Mouse (Mus musculus) heart, postnatal 0 days (tissue): ENCODE measurements around the gene Hist1h1t. TPM values are rescaled to one million over a fixed set of nuclear protein-coding genes. Genes with fewer than 3 reads are reported as not detected.

Experiments
- ATAC-seq: fragments of 200-750 bp; cut with Nextera tagmentation; 2 replicates; pipeline ENCODE4 v1.8.0; 2017; ENCODE audit warnings: low read depth, moderate number of reproducible peaks, moderate library complexity; ENCODE audit not compliant: insufficient read depth
- DNase-seq: peaks from one replicate; pipeline ENCODE4 v3.0.0-alpha.2; 2016; ENCODE audit warnings: low spot score
- H3K27ac ChIP-seq: fragments of 300-500 bp; sonication (generic); 2 replicates; pipeline ENCODE4 v1.5.1; 2014; ENCODE audit warnings: low read depth, mild to moderate bottlenecking
- H3K27me3 ChIP-seq: fragments of 300-500 bp; sonication (generic); 2 replicates; pipeline ENCODE4 v1.6.1; 2014; ENCODE audit warnings: low read length, mixed read lengths; ENCODE audit not compliant: control insufficient read depth, insufficient read depth
- H3K36me3 ChIP-seq: fragments of 300-500 bp; sonication (generic); replicated peaks from 2 replicates; pipeline ENCODE4 v1.6.1; 2014; ENCODE audit warnings: low read length, mixed read lengths; ENCODE audit not compliant: control insufficient read depth, insufficient read depth
- H3K4me1 ChIP-seq: fragments of 300-500 bp; sonication (generic); 2 replicates; pipeline ENCODE4 v1.6.1; 2014; ENCODE audit warnings: antibody characterized with exemption; ENCODE audit not compliant: control insufficient read depth, insufficient read depth
- H3K4me2 ChIP-seq: fragments of 300-500 bp; sonication (generic); 2 replicates; pipeline ENCODE4 v1.6.1; 2014; ENCODE audit warnings: low read depth, mild to moderate bottlenecking, low read length, moderate library complexity
- H3K4me3 ChIP-seq: fragments of 300-500 bp; sonication (generic); 2 replicates; pipeline ENCODE4 v1.5.1; 2014; ENCODE audit warnings: low read depth, low read length
- H3K9ac ChIP-seq: fragments of 300-500 bp; sonication (generic); replicated peaks from 2 replicates; pipeline ENCODE4 v1.6.1; 2014; ENCODE audit warnings: low read depth, low read length, mixed read lengths
- H3K9me3 ChIP-seq: fragments of 300-500 bp; sonication (generic); replicated peaks from 2 replicates; pipeline ENCODE4 v1.6.1; 2016; ENCODE audit warnings: low read length; ENCODE audit not compliant: control insufficient read depth
- CTCF ChIP-seq: IDR thresholded peaks from 2 replicates; pipeline ENCODE4 v1.5.1; 2016; ENCODE audit warnings: antibody characterized with exemption, control low read depth, low read depth
- EP300 ChIP-seq: IDR thresholded peaks from 2 replicates; pipeline ENCODE4 v1.6.1; 2016; ENCODE audit warnings: antibody characterized with exemption, low read depth
- WGBS: fragments of 180-500 bp; shearing (Covaris S2); extraction: QIAGEN DNeasy Blood & Tissue Kit; methylation state at CpG from one replicate; pipeline ENCODE4 v1.1.7; 2014; 5-methylcytosine and 5-hydroxymethylcytosine counted together
- microRNA-seq: library from miRNA; unstranded; fragments of <30 nt; microRNA quantifications from one replicate; pipeline ENCODE4, GENCODE M21; 2016
- polyA plus RNA-seq: library from polyadenylated mRNA; unstranded; fragments of >200 nt; fragmentation: Nextera tagmentation; extraction: Ambion mirVana; gene quantifications from 2 replicates; pipeline ENCODE4 v1.2.1, GENCODE M21; 2015
- total RNA-seq: library from RNA; depleted of rRNA; stranded (reverse); fragments of >200 nt; gene quantifications from 2 replicates; pipeline ENCODE4 v1.2.3, GENCODE M21; 2014; ENCODE audit warnings: low replicate concordance; rRNA removed

Gene Hist1h1t
- total and polyA plus RNA-seq, 2 experiments from 2014 or later: 0.23 TPM; not detected in 1

DNA sequence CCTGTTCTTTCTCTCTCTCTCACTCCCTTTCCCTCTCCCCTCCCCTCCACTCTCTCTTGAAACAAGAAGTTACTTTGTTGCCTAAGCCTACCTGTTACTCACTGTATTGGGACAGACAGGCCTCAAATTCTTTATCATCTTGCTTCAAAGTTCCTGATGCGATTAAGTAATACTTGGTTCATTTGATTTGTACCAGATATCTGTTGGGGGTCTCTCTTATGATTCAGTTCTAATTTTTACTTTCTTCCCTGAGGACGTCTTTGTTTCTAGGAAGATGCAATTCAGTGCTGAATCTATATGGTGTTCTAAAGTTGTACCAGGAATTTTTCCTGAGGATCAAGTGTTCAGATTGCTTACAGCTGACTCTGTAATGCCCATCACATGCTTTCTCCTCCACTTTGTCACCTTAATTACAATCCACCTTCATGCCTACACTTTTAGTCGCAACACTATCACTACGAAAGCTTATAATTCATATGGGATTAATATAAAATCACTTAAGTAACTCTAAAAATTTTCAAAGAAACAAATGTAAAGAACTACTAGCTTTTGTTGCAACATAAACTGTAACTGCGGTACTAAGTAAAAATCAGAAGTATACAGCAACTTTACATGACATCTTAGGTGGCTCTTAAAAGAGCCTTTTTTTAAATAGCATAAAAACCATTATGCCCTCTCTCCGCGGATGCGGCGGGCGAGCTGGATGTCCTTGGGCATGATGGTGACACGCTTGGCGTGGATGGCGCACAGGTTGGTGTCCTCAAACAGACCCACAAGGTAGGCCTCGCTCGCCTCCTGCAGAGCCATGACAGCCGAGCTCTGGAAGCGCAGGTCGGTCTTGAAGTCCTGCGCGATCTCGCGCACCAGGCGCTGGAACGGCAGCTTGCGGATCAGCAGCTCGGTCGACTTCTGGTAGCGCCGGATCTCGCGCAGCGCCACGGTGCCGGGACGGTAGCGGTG, 49.1 kb downstream of the Hist1h1t start:
- H3K27ac ChIP-seq: peak overlapping the region; percentile 59
- no peaks in the 10 kb centered on the region for H3K9me3 ChIP-seq
- ATAC-seq (no peak), DNase-seq (no peak)
- 3% methylated on average over 18 of the region's 36 CpGs for WGBS
- H3K4me2 ChIP-seq: peak overlapping the region; percentile 60
- H3K27me3 ChIP-seq: no peaks in the 10 kb centered on the region
- no peaks in the 10 kb centered on the region for H3K36me3 ChIP-seq
- peak overlapping the region; percentile 38 for H3K4me3 ChIP-seq
- TF ChIP-seq CTCF: no peak
- TF ChIP-seq EP300: no peak
- peaks cover 19% of the 10 kb centered on the region for H3K4me1 ChIP-seq
- peak overlapping the region; percentile 46; the same call in 1 of the 2 replicates for H3K9ac ChIP-seq

GRCm38 (mm10) chr13:23745381-23746161, 50.0 kb downstream of the Hist1h1t start, which contains the start of gene Hist1h3c:
Gene Hist1h3c, minus strand, starts transcription at chr13:23745602.
- peak; percentile 96 for DNase-seq
- Histone ChIP-seq H3K9ac (peak within 1 kb of the TSS; percentile 49), H3K27me3 (no peaks in the 10 kb centered on the region), H3K9me3 (no peaks in the 10 kb centered on the region), H3K4me1 (peaks cover 16% of the 10 kb centered on the region; the same call in 1 of the 2 replicates), H3K4me2 (peak within 1 kb of the TSS; percentile 60), H3K27ac (peak within 1 kb of the TSS; percentile 98), H3K36me3 (no peaks in the 10 kb centered on the region), H3K4me3 (peak within 1 kb of the TSS; percentile 38)
- TF ChIP-seq CTCF: no peak
- 0 out of 2 replicates have a peak, but pooled peaks have one; percentile 6 for TF ChIP-seq EP300
- WGBS: 2% methylated on average over 24 of the region's 28 CpGs
- ATAC-seq: peak; percentile 60

Small RNA genes lying within 50 kb of the gene (microRNA-seq; reads per million reads assigned to microRNA genes)
- gene Gm44314 (not detected), gene Gm44350 (not detected)

Other genes with a start within 250 kb of the Hist1h1t start
Only the 30 nearest of the 38 such genes appear.
- 709 and 989 TPM in 2 replicates for gene Hist1h3g, start 160.4 kb upstream of the Hist1h1t start, total RNA-seq
- 2.4 and 2.5 TPM in 2 replicates for gene Hist1h3g, start 160.4 kb upstream of the Hist1h1t start, polyA plus RNA-seq
- 82.5 and 133 TPM in 2 replicates for gene Hist1h2bh, start 152.4 kb upstream of the Hist1h1t start, total RNA-seq
- gene Hist1h2bh, start 152.4 kb upstream of the Hist1h1t start, polyA plus RNA-seq: 0.25 and 0.31 TPM in 2 replicates
- 441 and 779 TPM in 2 replicates for gene Hist1h3f, start 151.8 kb upstream of the Hist1h1t start, total RNA-seq
- gene Hist1h3f, start 151.8 kb upstream of the Hist1h1t start, polyA plus RNA-seq: 0.29 and 0.45 TPM in 2 replicates
- 2,919 and 3,073 TPM in 2 replicates for gene Hist1h4f, start 144.2 kb upstream of the Hist1h1t start, total RNA-seq
- 0.65 TPM in 1 of 2 replicates, not detected in the other for gene Hist1h4f, start 144.2 kb upstream of the Hist1h1t start, polyA plus RNA-seq
- 61.7 and 66.1 TPM in 2 replicates for gene Hist1h1d, start 142.6 kb upstream of the Hist1h1t start, total RNA-seq
- gene Hist1h1d, start 142.6 kb upstream of the Hist1h1t start, polyA plus RNA-seq: 0.16 and 0.20 TPM in 2 replicates
- gene Hist1h3e, start 133.4 kb upstream of the Hist1h1t start, total RNA-seq: 625 and 977 TPM in 2 replicates
- gene Hist1h3e, start 133.4 kb upstream of the Hist1h1t start, polyA plus RNA-seq: 0.70 and 0.97 TPM in 2 replicates
- gene Hist1h2ae, start 124.6 kb upstream of the Hist1h1t start, total RNA-seq: 171 and 312 TPM in 2 replicates
- 12.1 and 14.3 TPM in 2 replicates for gene Hist1h2ae, start 124.6 kb upstream of the Hist1h1t start, polyA plus RNA-seq
- 1,110 and 1,666 TPM in 2 replicates for gene Hist1h2bg, start 124.4 kb upstream of the Hist1h1t start, total RNA-seq
- 2.5 and 4.3 TPM in 2 replicates for gene Hist1h2bg, start 124.4 kb upstream of the Hist1h1t start, polyA plus RNA-seq
- gene Hist1h2bf, start 121.6 kb upstream of the Hist1h1t start, total RNA-seq: 603 and 951 TPM in 2 replicates
- gene Hist1h2bf, start 121.6 kb upstream of the Hist1h1t start, polyA plus RNA-seq: 1.3 and 1.6 TPM in 2 replicates
- 568 and 769 TPM in 2 replicates for gene Hist1h2ad, start 121.4 kb upstream of the Hist1h1t start, total RNA-seq
- gene Hist1h2ad, start 121.4 kb upstream of the Hist1h1t start, polyA plus RNA-seq: 0.27 and 1.8 TPM in 2 replicates
- gene Hist1h3d, start 120.1 kb upstream of the Hist1h1t start, total RNA-seq: 116 and 155 TPM in 2 replicates
- gene Hist1h3d, start 120.1 kb upstream of the Hist1h1t start, polyA plus RNA-seq: 1.2 and 1.8 TPM in 2 replicates
- 1,649 and 2,136 TPM in 2 replicates for gene Hist1h4d, start 114.2 kb upstream of the Hist1h1t start, total RNA-seq
- 18.8 and 21.2 TPM in 2 replicates for gene Hist1h4d, start 114.2 kb upstream of the Hist1h1t start, polyA plus RNA-seq
- gene Hist1h2be, start 74.7 kb upstream of the Hist1h1t start, total RNA-seq: 253 and 309 TPM in 2 replicates
- 0.82 and 1.2 TPM in 2 replicates for gene Hist1h2be, start 74.7 kb upstream of the Hist1h1t start, polyA plus RNA-seq
- gene Hist1h1e, start 73.3 kb upstream of the Hist1h1t start, total RNA-seq: 271 and 391 TPM in 2 replicates
- 5.6 and 6.7 TPM in 2 replicates for gene Hist1h1e, start 73.3 kb upstream of the Hist1h1t start, polyA plus RNA-seq
- 62.8 and 88.1 TPM in 2 replicates for gene Hist1h2ac, start 11.9 kb upstream of the Hist1h1t start, total RNA-seq
- 0.45 and 0.49 TPM in 2 replicates for gene Hist1h2ac, start 11.9 kb upstream of the Hist1h1t start, polyA plus RNA-seq
- gene Hist1h2bc, start 11.6 kb upstream of the Hist1h1t start, total RNA-seq: 253 and 309 TPM in 2 replicates
- 94.4 and 115 TPM in 2 replicates for gene Hist1h2bc, start 11.6 kb upstream of the Hist1h1t start, polyA plus RNA-seq
- gene Hist1h4c, start 2.6 kb downstream of the Hist1h1t start, total RNA-seq: 1,145 and 1,607 TPM in 2 replicates
- 1.5 and 1.7 TPM in 2 replicates for gene Hist1h4c, start 2.6 kb downstream of the Hist1h1t start, polyA plus RNA-seq
- gene Hfe, start 15.0 kb downstream of the Hist1h1t start, total RNA-seq: 21.4 and 25.9 TPM in 2 replicates
- gene Hfe, start 15.0 kb downstream of the Hist1h1t start, polyA plus RNA-seq: 18.0 and 22.3 TPM in 2 replicates
- 770 and 1,043 TPM in 2 replicates for gene Hist1h1c, start 43.0 kb downstream of the Hist1h1t start, total RNA-seq
- 73.4 and 101 TPM in 2 replicates for gene Hist1h1c, start 43.0 kb downstream of the Hist1h1t start, polyA plus RNA-seq
- gene Hist1h3c, start 49.8 kb downstream of the Hist1h1t start, total RNA-seq: 1,907 and 3,007 TPM in 2 replicates
- 1.2 and 1.3 TPM in 2 replicates for gene Hist1h3c, start 49.8 kb downstream of the Hist1h1t start, polyA plus RNA-seq
- gene Hist1h2bb, start 50.9 kb downstream of the Hist1h1t start, total RNA-seq: 1,542 and 1,547 TPM in 2 replicates
- gene Hist1h2bb, start 50.9 kb downstream of the Hist1h1t start, polyA plus RNA-seq: 0.59 and 0.78 TPM in 2 replicates
- gene Hist1h2ab, start 55.3 kb downstream of the Hist1h1t start, total RNA-seq: 667 and 733 TPM in 2 replicates
- gene Hist1h2ab, start 55.3 kb downstream of the Hist1h1t start, polyA plus RNA-seq: 5.6 and 7.6 TPM in 2 replicates
- 800 and 1,239 TPM in 2 replicates for gene Hist1h3b, start 56.5 kb downstream of the Hist1h1t start, total RNA-seq
- gene Hist1h3b, start 56.5 kb downstream of the Hist1h1t start, polyA plus RNA-seq: 3.2 and 3.3 TPM in 2 replicates
- 252 and 267 TPM in 2 replicates for gene Hist1h4b, start 61.2 kb downstream of the Hist1h1t start, total RNA-seq
- gene Hist1h4b, start 61.2 kb downstream of the Hist1h1t start, polyA plus RNA-seq: 0.46 and 0.60 TPM in 2 replicates
- 794 and 986 TPM in 2 replicates for gene Hist1h4a, start 65.4 kb downstream of the Hist1h1t start, total RNA-seq
- gene Hist1h4a, start 65.4 kb downstream of the Hist1h1t start, polyA plus RNA-seq: 0.49 and 0.82 TPM in 2 replicates
- 1,794 and 2,478 TPM in 2 replicates for gene Hist1h3a, start 66.6 kb downstream of the Hist1h1t start, total RNA-seq
- 1.4 and 1.7 TPM in 2 replicates for gene Hist1h3a, start 66.6 kb downstream of the Hist1h1t start, polyA plus RNA-seq
- gene Hist1h1a, start 67.9 kb downstream of the Hist1h1t start, total RNA-seq: 261 and 272 TPM in 2 replicates
- 0.81 and 0.82 TPM in 2 replicates for gene Hist1h1a, start 67.9 kb downstream of the Hist1h1t start, polyA plus RNA-seq
- gene Trim38, start 74.1 kb downstream of the Hist1h1t start, total RNA-seq: not detected in 2 replicates
- 0.08 and 0.10 TPM in 2 replicates for gene Trim38, start 74.1 kb downstream of the Hist1h1t start, polyA plus RNA-seq
- gene Slc17a2, start 111.2 kb downstream of the Hist1h1t start, total RNA-seq: not detected in 2 replicates
- gene Slc17a2, start 111.2 kb downstream of the Hist1h1t start, polyA plus RNA-seq: not detected in 2 replicates
- 0.08 TPM in 1 of 2 replicates, not detected in the other for gene Slc17a3, start 143.6 kb downstream of the Hist1h1t start, total RNA-seq
- not detected in 2 replicates for gene Slc17a3, start 143.6 kb downstream of the Hist1h1t start, polyA plus RNA-seq